Mouse (Mus musculus) thymus, adult 2 months (tissue): Measurements from ENCODE around the gene Ctbp2. TPM values are rescaled to one million over a fixed set of nuclear protein-coding genes. Genes with fewer than 3 reads are reported as not detected.
"Not testable (repeated sequence)": the region's sequence is repeated elsewhere in the genome, so short reads cannot be mapped to it uniquely, and the experiment has no call there.

ENCODE experiments used
- DNase-seq: peaks from one replicate; pipeline ENCODE4 v3.0.0; 2021
- H3K27ac ChIP-seq: fragments of 200-500 bp; 2 replicates; pipeline ENCODE4 v1.5.1; 2012; ENCODE audit warnings: low read length, control low read depth; ENCODE audit not compliant: control insufficient read depth, insufficient read depth
- H3K27me3 ChIP-seq: fragments of 200-500 bp; 2 replicates; pipeline ENCODE4 v1.6.1; 2012; ENCODE audit warnings: mild to moderate bottlenecking, low read length, moderate library complexity, mixed read lengths; ENCODE audit not compliant: control insufficient read depth, insufficient read depth
- H3K36me3 ChIP-seq: fragments of 200-500 bp; 2 replicates; pipeline ENCODE4 v1.6.1; 2012; ENCODE audit warnings: mild to moderate bottlenecking, low read length, moderate library complexity; ENCODE audit not compliant: control insufficient read depth, insufficient read depth
- H3K4me1 ChIP-seq: fragments of 200-500 bp; replicated peaks from 2 replicates; pipeline ENCODE4 v1.6.1; 2012; ENCODE audit warnings: low read length; ENCODE audit not compliant: control insufficient read depth, insufficient read depth
- H3K4me3 ChIP-seq: fragments of 200-500 bp; 2 replicates; pipeline ENCODE4 v1.5.1; 2012; ENCODE audit warnings: mild to moderate bottlenecking, low read length, control low read depth, moderate library complexity; ENCODE audit not compliant: control insufficient read depth, insufficient read depth
- CTCF ChIP-seq: fragments of 200-500 bp; IDR thresholded peaks from 2 replicates; pipeline ENCODE4 v1.5.1; 2012; ENCODE audit warnings: mild to moderate bottlenecking, control low read depth, low read length, moderate library complexity, borderline replicate concordance; ENCODE audit not compliant: control insufficient read depth, poor library complexity, insufficient read depth; ENCODE audit errors: extremely low read depth
- POLR2A ChIP-seq: fragments of 200-500 bp; IDR thresholded peaks from 2 replicates; pipeline ENCODE4 v1.6.1; 2012; ENCODE audit warnings: mild to moderate bottlenecking, low read length, control low read depth, moderate library complexity; ENCODE audit not compliant: control insufficient read depth, poor library complexity, insufficient read depth; ENCODE audit errors: extremely low read depth
- WGBS: fragments of 180-500 bp; shearing (Covaris S2); methylation state at CpG from one replicate; pipeline ENCODE4 v1.1.7; 2018; 5-methylcytosine and 5-hydroxymethylcytosine counted together
- polyA plus RNA-seq: library from polyadenylated mRNA; depleted of rRNA; stranded (reverse); fragments of >200 nt; gene quantifications from 2 replicates; pipeline ENCODE4 v1.2.3, GENCODE M21; 2012

Ctbp2 gene
- polyA plus RNA-seq, 1 experiment = 14.0 TPM

- no peaks in the 10 kb centered on the region for H3K36me3 ChIP-seq
- H3K4me3 ChIP-seq = no peak overlapping the region
- no peaks in the 10 kb centered on the region for H3K27me3 ChIP-seq
- no peaks in the 10 kb centered on the region for H3K4me1 ChIP-seq
- no peak for DNase-seq
- TF ChIP-seq POLR2A (no peak), CTCF (no peak)
- H3K27ac ChIP-seq = no peak overlapping the region
- 89% methylated on average over 12 of the region's 12 CpGs for WGBS
These were observed 25.9 kb downstream of the Ctbp2 start for GRCm38 (mm10) chr7:133098118-133098793.

DNA sequence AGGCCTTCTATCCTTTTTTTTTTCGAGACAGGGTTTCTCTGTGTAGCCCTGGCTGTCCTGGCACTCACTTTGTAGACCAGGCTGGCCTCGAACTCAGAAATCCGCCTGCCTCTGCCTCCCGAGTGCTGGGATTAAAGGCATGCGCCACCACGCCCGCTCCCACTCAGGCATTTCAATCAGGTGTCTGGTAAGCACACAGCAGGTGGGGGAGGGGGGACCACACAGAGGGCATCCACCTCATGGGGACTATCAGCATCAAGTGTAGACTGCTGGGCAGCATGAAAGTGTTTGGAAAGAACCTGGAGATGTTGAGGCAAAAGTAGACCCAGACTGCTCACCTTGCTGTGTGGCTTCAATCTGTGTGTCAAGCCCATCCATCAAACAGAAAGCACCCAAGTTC is 28.5 kb downstream of the Ctbp2 start:
- not testable (repeated sequence) for DNase-seq, H3K27ac ChIP-seq, H3K27me3 ChIP-seq, H3K4me1 ChIP-seq, H3K36me3 ChIP-seq, H3K4me3 ChIP-seq
- 94% methylated on average over 7 of the region's 7 CpGs for whole genome bisulfite sequencing

GRCm38 (mm10) chr7:133094711-133095495 is 29.3 kb downstream of the Ctbp2 start:
- no peak overlapping the region for H3K27ac ChIP-seq
- no peaks in the 10 kb centered on the region for H3K36me3 ChIP-seq
- WGBS = 87% methylated on average over 9 of the region's 9 CpGs
- DNase-seq = no peak
- H3K27me3 ChIP-seq = no peaks in the 10 kb centered on the region
- H3K4me1 ChIP-seq = no peaks in the 10 kb centered on the region
- no peak for TF ChIP-seq CTCF
- TF ChIP-seq POLR2A = no peak
- H3K4me3 ChIP-seq = no peak overlapping the region

GRCm38 (mm10) chr7:133094161-133094560 is 30.0 kb downstream of the Ctbp2 start:
- no peak overlapping the region for H3K27ac ChIP-seq
- no peaks in the 10 kb centered on the region for H3K4me1 ChIP-seq
- no peaks in the 10 kb centered on the region for H3K27me3 ChIP-seq
- H3K36me3 ChIP-seq = no peaks in the 10 kb centered on the region
- DNase-seq = no peak
- no peak for TF ChIP-seq CTCF
- no peak for TF ChIP-seq POLR2A
- H3K4me3 ChIP-seq = no peak overlapping the region
- WGBS = 93% methylated on average over 3 of the region's 3 CpGs

GRCm38 (mm10) chr7:133093731-133094130 is 30.4 kb downstream of the Ctbp2 start:
- no peaks in the 10 kb centered on the region for H3K36me3 ChIP-seq
- 94% methylated on average over 5 of the region's 5 CpGs for WGBS
- no peak for DNase-seq
- no peaks in the 10 kb centered on the region for H3K27me3 ChIP-seq
- no peak overlapping the region for H3K4me3 ChIP-seq
- no peaks in the 10 kb centered on the region for H3K4me1 ChIP-seq
- no peak for TF ChIP-seq POLR2A
- TF ChIP-seq CTCF = no peak
- no peak overlapping the region for H3K27ac ChIP-seq

GRCm38 (mm10) chr7:133090641-133091040 is 33.5 kb downstream of the Ctbp2 start:
- WGBS = 91% methylated on average over 4 of the region's 4 CpGs
- H3K36me3 ChIP-seq = no peaks in the 10 kb centered on the region
- no peak overlapping the region for H3K27ac ChIP-seq
- no peak overlapping the region for H3K4me3 ChIP-seq
- H3K4me1 ChIP-seq = no peaks in the 10 kb centered on the region
- TF ChIP-seq CTCF (no peak), POLR2A (no peak)
- no peak for DNase-seq
- H3K27me3 ChIP-seq = no peaks in the 10 kb centered on the region
